Mouse (Mus musculus): ENCODE measurements around the gene Gsx1.
A peak's percentile ranks its signal among the peaks of the same experiment; 100 is the strongest.

Gsx1 gene

GRCm38 (mm10) chr5:147207852-147208251, 19.4 kb downstream of the Gsx1 start:
- no peak for DNase-seq (ENCODE audit: low spot score)

- no peak for DNase-seq (ENCODE audit: low spot score)
These were observed 20.0 kb downstream of the Gsx1 start for GRCm38 (mm10) chr5:147208471-147208870.

GRCm38 (mm10) chr5:147227354-147228112, 39.0 kb downstream of the Gsx1 start:
- DNase-seq (ENCODE audit: low spot score) = peak; percentile 64

DNA sequence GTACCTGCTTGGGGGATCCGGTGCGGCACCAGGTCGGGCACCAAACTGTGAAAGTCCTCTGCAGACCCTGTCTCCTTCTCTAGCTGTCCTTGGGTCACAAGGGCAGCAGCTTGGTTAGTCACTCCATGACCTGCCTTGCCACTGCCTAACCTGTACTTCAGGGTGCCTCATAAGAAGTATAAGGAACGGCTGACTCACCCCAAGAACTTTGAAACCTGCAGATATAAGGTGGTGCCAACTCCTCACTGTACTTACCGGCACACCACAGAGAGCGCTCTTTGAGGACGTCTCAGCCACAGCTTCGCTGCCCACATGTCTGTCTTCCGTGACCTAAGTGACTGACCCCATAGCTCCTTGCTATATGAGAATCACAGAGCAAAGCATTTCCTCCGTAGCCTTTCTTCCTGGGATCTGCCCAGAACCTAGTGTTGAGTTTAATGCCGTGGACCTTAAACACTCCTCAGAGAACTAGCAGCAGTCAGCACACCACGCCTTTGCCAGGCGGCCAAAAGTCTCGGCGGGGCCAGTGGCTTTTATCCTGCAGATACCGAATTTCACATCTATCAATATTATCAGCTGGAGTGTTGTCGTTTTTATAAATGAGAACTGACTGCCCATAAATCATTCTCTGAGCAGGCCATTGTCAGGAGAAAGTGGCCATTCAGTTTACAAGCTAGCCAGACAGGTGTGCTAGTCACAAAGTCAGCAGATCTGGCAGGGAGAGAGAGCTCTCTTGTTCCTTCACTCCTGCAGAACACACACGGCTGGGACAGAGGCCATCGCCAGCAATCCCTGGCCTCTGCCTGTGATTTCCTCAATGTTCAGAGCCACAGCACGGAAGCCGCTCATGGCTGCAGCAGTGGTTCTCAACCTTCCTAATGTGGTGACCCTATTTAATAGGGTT, 47.2 kb downstream of the Gsx1 start:
- DNase-seq (ENCODE audit: low spot score) = no peak
